Mouse (Mus musculus) liver, postnatal 0 days (tissue): ENCODE results near the gene Zdhhc17.

Experiments
- CTCF ChIP-seq: sonication (generic); IDR thresholded peaks from 2 replicates; pipeline ENCODE4 v1.5.1; 2016; ENCODE audit warnings: antibody characterized with exemption, low read depth
- EP300 ChIP-seq: IDR thresholded peaks from 2 replicates; pipeline ENCODE4 v1.6.1; 2016; ENCODE audit warnings: antibody characterized with exemption, low read depth, mild to moderate bottlenecking

DNA sequence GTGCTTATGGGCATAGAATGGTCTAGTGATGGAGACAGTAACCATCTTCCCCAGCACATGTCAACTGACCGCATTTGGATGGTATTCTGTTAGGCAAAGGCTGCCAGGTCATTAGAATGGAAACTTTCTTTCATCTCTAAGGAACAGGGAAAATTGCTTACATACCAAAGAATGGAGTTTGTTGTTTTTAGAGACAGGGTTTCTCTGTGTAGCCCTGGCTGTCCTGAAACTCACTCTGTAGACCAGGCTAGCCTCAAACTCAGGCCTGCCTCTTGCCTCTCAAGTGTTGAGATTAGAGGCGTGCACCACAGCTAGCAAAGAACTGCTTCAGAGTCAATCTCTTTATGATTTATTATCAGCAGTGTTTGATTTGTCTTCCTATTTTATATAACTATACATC, 20.9 kb upstream of the Zdhhc17 start:
- TF ChIP-seq EP300 (no peak), CTCF (no peak)
